Mouse (Mus musculus) stomach, embryonic 16.5 days (tissue): ENCODE measurements around the gene Gm36864. TPM values are rescaled to one million over a fixed set of nuclear protein-coding genes. Genes with fewer than 3 reads are reported as not detected.
"Not testable (repeated sequence)": the region's sequence is repeated elsewhere in the genome, so short reads cannot be mapped to it uniquely, and the experiment has no call there.

Source experiments
- ATAC-seq: fragments of 200-750 bp; cut with Nextera tagmentation; 2 replicates; pipeline ENCODE4 v1.8.0; 2017; ENCODE audit warnings: moderate number of reproducible peaks, moderate TSS enrichment; ENCODE audit not compliant: insufficient read depth, low FRiP score
- H3K27ac ChIP-seq: fragments of 300-500 bp; sonication (generic); 2 replicates; pipeline ENCODE4 v1.5.1; 2014; ENCODE audit warnings: low read length
- H3K27me3 ChIP-seq: fragments of 300-500 bp; sonication (generic); 2 replicates; pipeline ENCODE4 v1.6.1; 2014; ENCODE audit warnings: low read length, control low read depth, mixed read lengths; ENCODE audit not compliant: control insufficient read depth, insufficient read depth
- H3K36me3 ChIP-seq: fragments of 300-500 bp; sonication (generic); 2 replicates; pipeline ENCODE4 v1.6.1; 2014; ENCODE audit warnings: low read length; ENCODE audit not compliant: control insufficient read depth, insufficient read depth
- H3K4me1 ChIP-seq: fragments of 300-500 bp; sonication (generic); 2 replicates; pipeline ENCODE4 v1.6.1; 2014; ENCODE audit warnings: low read length, control low read depth, mixed read lengths; ENCODE audit not compliant: control insufficient read depth, insufficient read depth
- H3K4me2 ChIP-seq: fragments of 300-500 bp; sonication (generic); 2 replicates; pipeline ENCODE4 v1.6.1; 2014; ENCODE audit warnings: low read depth, low read length, mixed read lengths
- H3K4me3 ChIP-seq: fragments of 300-500 bp; sonication (generic); replicated peaks from 2 replicates; pipeline ENCODE4 v1.5.1; 2014; ENCODE audit warnings: mild to moderate bottlenecking, low read length
- H3K9ac ChIP-seq: fragments of 300-500 bp; sonication (generic); 2 replicates; pipeline ENCODE4 v1.6.1; 2014; ENCODE audit warnings: low read length
- H3K9me3 ChIP-seq: fragments of 300-500 bp; sonication (generic); replicated peaks from 2 replicates; pipeline ENCODE4 v1.6.1; 2016; ENCODE audit warnings: low read length, control low read depth; ENCODE audit not compliant: control insufficient read depth
- WGBS: fragments of 180-500 bp; shearing (Covaris S2); extraction: QIAGEN DNeasy Blood & Tissue Kit; methylation state at CpG from one replicate; pipeline ENCODE4 v1.1.7; 2014; 5-methylcytosine and 5-hydroxymethylcytosine counted together
- polyA plus RNA-seq: library from polyadenylated mRNA; unstranded; fragments of >200 nt; fragmentation: Nextera tagmentation; extraction: Ambion mirVana; gene quantifications from 2 replicates; pipeline ENCODE4 v1.2.1, GENCODE M21; 2015

The Gm36864 gene
- 0.13 TPM in 1 of 2 replicates, not detected in the other for polyA plus RNA-seq

DNA sequence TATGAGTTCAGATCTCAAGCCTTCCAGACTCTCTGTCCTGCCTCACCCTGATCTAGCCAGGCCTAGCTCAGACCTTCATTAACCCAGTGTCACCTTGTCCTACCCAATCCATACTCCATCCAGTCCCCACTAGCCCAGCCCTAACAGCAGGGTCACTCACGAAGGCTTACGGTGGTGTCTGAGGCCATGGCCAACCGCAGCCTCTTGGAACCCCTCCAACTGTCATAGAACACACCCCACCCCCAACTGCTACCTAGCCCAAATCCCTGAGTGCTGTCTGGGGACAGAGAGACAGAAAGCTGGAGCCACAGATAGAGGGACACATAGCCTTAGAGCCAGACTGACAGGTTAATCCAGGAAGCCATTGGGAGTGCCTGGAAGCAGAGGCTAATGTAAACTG lies at the start of gene Gm36864:
Gene Gm36864, plus strand, starts transcription at position 269 of the 400 bp plus-strand sequence.
- WGBS = 74% methylated on average over 3 of the region's 3 CpGs
- Histone ChIP-seq H3K36me3 (no peaks in the 10 kb centered on the region), H3K27ac (no peak within 1 kb of the TSS), H3K4me2 (no peak within 1 kb of the TSS), H3K9ac (no peak within 1 kb of the TSS), H3K4me1 (no peaks in the 10 kb centered on the region), H3K4me3 (no peak within 1 kb of the TSS), H3K27me3 (no peaks in the 10 kb centered on the region), H3K9me3 (no peaks in the 10 kb centered on the region)
- no peak for ATAC-seq

DNA sequence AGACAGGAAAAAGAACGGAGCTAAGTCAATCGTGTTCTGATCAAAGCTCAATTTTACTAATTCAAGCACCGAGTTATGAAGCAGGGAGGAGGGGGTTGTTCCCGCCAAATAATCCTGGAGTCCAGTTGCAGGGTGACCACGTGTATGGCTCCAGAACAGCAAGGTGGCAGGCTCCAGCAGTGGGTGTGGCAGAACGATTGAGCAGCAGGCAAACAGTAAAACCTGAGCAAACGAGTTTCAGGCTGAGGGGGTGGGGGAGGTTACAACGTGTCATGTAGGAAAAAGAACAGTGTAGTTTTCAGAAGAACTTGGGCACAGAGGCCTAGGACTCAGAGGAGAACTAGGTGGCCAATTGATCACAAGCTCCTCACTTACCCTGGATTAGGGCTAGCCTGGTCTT lies 49.5 kb upstream of the Gm36864 start:
- H3K4me2 ChIP-seq, H3K36me3 ChIP-seq, H3K27ac ChIP-seq, H3K9ac ChIP-seq, H3K4me3 ChIP-seq, H3K9me3 ChIP-seq, H3K27me3 ChIP-seq, H3K4me1 ChIP-seq: not testable (repeated sequence)
- WGBS = 56% methylated on average over 8 of the region's 8 CpGs
- ATAC-seq = peak; percentile 62; the same call in 1 of the 2 replicates

DNA sequence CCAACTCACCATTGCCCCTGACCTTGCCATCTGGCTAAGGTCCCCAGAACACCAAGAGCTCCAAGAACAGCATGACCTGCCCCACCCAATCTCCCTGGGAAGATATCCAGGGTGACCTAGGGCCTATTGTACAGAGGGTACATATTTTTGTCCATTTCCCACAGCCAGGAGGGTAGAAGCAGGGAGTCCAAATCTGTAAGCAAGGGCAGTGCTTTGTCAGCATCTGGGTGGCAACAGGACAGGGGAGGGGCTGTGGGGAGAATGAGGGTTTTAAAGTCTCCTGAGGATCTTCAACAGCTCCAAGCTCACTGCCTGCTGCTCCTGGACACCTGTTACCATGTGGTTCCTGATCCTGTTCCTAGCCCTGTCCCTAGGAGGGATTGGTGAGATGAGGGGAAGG lies 48.0 kb upstream of the Gm36864 start, which contains the start of gene Klk1b24:
Gene Klk1b24, plus strand, starts transcription at position 301 of the 400 bp plus-strand sequence.
- not testable (repeated sequence) for H3K4me2 ChIP-seq, ATAC-seq, H3K36me3 ChIP-seq, H3K4me3 ChIP-seq, H3K27me3 ChIP-seq, H3K9me3 ChIP-seq, H3K9ac ChIP-seq, H3K4me1 ChIP-seq, H3K27ac ChIP-seq

DNA sequence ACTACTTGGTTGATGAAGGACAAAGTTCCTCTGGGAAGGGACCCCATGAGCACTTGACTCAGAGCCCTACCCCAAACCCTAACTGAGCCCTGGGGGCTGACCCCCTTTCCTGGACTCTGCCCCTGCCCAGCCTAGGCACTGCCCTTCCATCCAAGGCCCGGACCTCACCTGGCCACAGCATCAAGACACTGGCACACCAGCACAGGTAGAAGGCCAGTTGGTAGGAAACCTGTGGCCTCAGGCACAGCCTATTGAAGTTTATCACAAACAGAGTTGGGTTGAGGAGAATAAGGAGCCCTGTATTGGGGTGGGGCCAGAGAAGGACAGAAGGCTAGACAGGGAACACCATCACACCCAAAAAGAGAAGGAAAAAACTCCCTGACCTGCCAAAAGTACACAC lies 42.5 kb upstream of the Gm36864 start:
- not testable (repeated sequence) for H3K9ac ChIP-seq, H3K27ac ChIP-seq, H3K4me3 ChIP-seq, H3K9me3 ChIP-seq, H3K36me3 ChIP-seq, ATAC-seq, H3K27me3 ChIP-seq, H3K4me1 ChIP-seq, H3K4me2 ChIP-seq
- WGBS = 88% methylated on average over 1 of the region's 1 CpGs

DNA sequence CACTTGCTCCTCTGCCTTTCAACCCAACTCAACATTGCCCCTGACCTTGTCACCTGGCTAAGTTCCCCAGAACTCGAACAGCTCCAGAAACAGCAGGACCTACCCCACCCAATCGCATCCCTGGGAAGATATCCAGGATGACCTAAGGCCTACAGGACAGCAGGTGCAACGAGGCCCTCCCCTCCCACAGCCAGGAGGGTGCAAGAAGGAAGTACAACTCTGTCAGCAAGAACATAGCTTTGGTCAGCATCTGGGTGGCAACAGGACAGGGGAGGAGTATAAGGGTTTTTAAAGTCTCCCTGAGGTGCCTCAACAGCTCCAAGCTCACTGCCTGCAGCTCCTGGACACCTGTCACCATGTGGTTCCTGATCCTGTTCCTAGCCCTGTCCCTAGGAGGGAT lies 38.1 kb upstream of the Gm36864 start, which contains the start of gene Klk1b3:
Gene Klk1b3, plus strand, starts transcription at position 301 of the 400 bp plus-strand sequence.
- Histone ChIP-seq H3K4me2 (no peak within 1 kb of the TSS), H3K27me3 (no peaks in the 10 kb centered on the region), H3K9me3 (no peaks in the 10 kb centered on the region), H3K4me1 (no peaks in the 10 kb centered on the region), H3K27ac (no peak within 1 kb of the TSS), H3K4me3 (no peak within 1 kb of the TSS), H3K9ac (no peak within 1 kb of the TSS), H3K36me3 (no peaks in the 10 kb centered on the region)
- ATAC-seq = no peak
- 63% methylated on average over 3 of the region's 3 CpGs for WGBS

DNA sequence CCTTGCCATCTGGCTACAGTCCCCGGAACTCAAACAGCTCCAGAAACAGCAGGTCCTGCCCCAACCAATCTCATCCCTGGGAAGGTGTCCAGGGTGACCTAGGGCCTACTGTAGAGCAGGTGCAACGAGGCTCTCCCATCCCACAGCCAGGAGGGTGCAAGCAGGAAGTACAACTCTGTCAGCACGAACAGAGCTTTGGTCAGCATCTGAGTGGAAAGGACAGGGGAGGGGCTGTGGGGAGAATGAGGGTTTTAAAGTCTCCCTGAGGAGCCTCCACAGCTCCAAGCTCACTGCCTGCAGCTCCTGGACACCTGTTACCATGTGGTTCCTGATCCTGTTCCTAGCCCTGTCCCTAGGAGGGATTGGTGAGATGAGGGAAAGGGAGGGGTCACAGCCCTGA lies 28.8 kb upstream of the Gm36864 start, which contains the start of gene Klk1b4:
Gene Klk1b4, plus strand, starts transcription at position 301 of the 400 bp plus-strand sequence.
- not testable (repeated sequence) for H3K36me3 ChIP-seq, ATAC-seq
- WGBS = 41% methylated on average over 3 of the region's 3 CpGs

DNA sequence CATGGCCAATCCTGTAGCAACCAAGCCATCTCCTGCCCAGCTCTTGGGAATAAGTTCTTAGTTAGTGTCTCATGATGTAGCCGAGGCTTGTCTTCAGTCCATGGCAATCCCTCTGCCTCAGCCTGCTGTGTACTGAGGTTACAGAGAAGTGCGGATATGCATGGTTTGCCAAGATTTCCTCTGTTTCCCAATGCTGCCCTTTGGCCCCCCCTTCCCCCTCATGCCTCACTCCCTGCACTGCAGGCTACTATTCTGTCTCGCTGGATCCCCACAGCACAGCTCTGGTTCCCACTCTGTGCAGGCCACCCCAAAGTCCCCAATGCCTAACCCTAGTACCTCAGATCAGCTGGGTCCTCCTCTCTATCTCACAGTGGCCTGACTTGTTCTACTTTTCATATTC lies 27.7 kb upstream of the Gm36864 start:
- no peak overlapping the region for H3K9ac ChIP-seq
- no peak for ATAC-seq
- H3K36me3 ChIP-seq = no peaks in the 10 kb centered on the region
- no peak overlapping the region for H3K27ac ChIP-seq
- H3K27me3 ChIP-seq = no peaks in the 10 kb centered on the region
- no peak overlapping the region for H3K4me2 ChIP-seq
- H3K9me3 ChIP-seq = no peaks in the 10 kb centered on the region
- no peak overlapping the region for H3K4me3 ChIP-seq
- WGBS = 78% methylated on average over 3 of the region's 3 CpGs
- no peaks in the 10 kb centered on the region for H3K4me1 ChIP-seq

More for the DNA sequence above, 28.8 kb upstream of the Gm36864 start, which contains the start of gene Klk1b4:
- H3K9ac ChIP-seq, H3K9me3 ChIP-seq, H3K27ac ChIP-seq, H3K4me2 ChIP-seq, H3K27me3 ChIP-seq, H3K4me1 ChIP-seq, H3K4me3 ChIP-seq: not testable (repeated sequence)

DNA sequence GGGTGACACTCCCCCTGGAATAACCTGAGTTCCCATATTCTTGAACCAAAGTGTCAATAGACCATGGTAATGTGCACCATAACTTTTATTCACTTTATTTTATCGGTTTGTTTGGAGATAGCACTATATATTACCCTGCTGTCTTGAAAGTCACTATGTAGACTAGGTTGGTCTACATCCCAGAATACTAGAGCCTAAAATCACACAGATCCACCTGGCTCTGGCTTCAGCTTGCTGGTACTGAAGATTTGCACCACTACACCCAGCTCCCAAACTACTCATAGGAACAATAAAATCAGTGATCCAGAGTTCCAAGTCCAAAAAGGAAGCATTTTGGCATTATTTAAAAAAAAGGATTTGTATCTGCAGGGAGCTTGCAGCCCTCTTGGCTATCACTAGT lies 20.3 kb upstream of the Gm36864 start, which contains the start of gene Klk1b5:
Gene Klk1b5, plus strand, starts transcription at position 301 of the 400 bp plus-strand sequence.
- Histone ChIP-seq H3K4me2 (no peak within 1 kb of the TSS), H3K4me1 (no peaks in the 10 kb centered on the region), H3K9ac (no peak within 1 kb of the TSS), H3K36me3 (no peaks in the 10 kb centered on the region), H3K4me3 (no peak within 1 kb of the TSS), H3K27ac (no peak within 1 kb of the TSS), H3K27me3 (no peaks in the 10 kb centered on the region), H3K9me3 (no peaks in the 10 kb centered on the region)
- 83% methylated on average over 1 of the region's 1 CpGs for WGBS
- no peak for ATAC-seq

DNA sequence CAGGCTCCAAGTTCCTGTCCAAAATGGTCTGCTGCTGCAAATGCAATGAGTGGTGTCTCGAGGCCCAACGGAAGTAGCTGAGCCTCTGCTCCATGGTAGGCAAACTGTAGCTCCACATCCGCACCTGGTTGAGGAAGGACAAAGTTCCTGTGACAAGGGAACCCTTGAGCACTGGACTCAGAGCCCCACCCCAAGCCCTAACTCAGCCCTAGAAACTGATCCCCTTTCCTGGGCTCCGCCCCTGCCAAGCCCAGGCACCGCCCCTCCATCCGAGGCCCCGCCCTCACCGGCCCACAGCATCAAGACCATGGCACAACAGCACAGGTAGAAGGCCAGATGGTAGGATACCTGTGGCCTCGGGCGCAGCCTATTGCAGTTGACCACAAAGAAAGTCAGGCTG lies 14.4 kb upstream of the Gm36864 start:
- peak; percentile 51; the same call in 1 of the 2 replicates for ATAC-seq
- H3K27ac ChIP-seq, H3K36me3 ChIP-seq, H3K4me1 ChIP-seq, H3K27me3 ChIP-seq, H3K4me2 ChIP-seq, H3K9ac ChIP-seq, H3K9me3 ChIP-seq, H3K4me3 ChIP-seq: not testable (repeated sequence)
- WGBS = 66% methylated on average over 8 of the region's 10 CpGs
